Mouse (Mus musculus): ENCODE results near the gene Elane. TPM values are rescaled to one million over a fixed set of nuclear protein-coding genes. Genes with fewer than 3 reads are reported as not detected.

Gene Elane
- polyA plus RNA-seq (2015; fragmentation: Nextera tagmentation; extraction: Ambion mirVana), result 0.28 and 0.85 TPM in 2 replicates

DNA sequence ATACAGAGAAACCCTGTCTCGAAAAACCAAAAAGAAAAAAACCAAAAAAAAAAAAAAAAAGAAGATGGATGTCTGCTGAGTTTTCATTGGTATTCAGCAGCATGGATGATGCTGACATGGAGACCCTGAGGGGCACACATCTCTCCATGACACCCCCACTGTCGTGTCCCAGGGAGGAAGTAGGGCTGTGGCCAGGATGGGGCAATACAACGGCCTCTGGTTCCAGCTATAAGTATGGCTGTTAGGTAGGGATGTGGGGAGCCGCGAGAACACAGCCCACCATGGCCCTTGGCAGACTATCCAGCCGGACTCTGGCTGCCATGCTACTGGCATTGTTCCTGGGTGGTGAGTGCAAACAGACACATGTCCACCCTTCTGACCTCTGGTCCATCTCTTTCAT is at the start of gene Elane:
Elane (plus strand) TSS at position 194 of the 400 bp plus-strand sequence.
- Histone ChIP-seq H3K4me2 (replicated peaks) (no peak within 1 kb of the TSS), H3K4me3 (replicated peaks) (no peak within 1 kb of the TSS), H3K9ac (no peak within 1 kb of the TSS), H3K27ac (replicated peaks) (no peak within 1 kb of the TSS), H3K27me3 (peaks cover 7% of the 10 kb centered on the region; the same call in 1 of the 2 replicates), H3K4me1 (peaks cover 27% of the 10 kb centered on the region), H3K9me3 (replicated peaks) (no peaks in the 10 kb centered on the region), H3K36me3 (no peaks in the 10 kb centered on the region)
- ATAC-seq (ENCODE audit: insufficient number of reproducible peaks, low FRiP score, low TSS enrichment, low read depth), result no peak
- 78% methylated on average over 6 of the region's 6 CpGs for WGBS

DNA sequence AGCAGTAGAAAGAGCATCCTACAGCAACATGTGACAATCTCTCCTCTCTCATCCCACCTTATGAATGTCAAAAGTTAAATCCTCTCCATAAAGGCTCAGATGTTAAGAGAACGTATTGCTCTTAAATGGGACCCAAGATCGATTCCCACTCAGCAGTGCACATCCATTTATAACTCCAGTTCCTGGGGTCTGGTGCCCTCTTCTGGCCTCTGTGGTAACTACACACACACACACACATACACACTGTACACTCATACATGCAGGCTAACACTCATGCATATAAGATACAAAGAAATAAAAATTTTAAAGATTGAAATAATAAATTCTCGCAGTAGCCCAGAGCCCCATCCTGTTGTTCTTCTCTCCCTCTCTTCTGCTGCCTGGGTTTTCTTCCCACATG is 49.1 kb upstream of the Elane start:
- H3K9ac ChIP-seq, result no peak overlapping the region
- H3K27ac ChIP-seq (replicated peaks), result no peak overlapping the region
- ATAC-seq (ENCODE audit: insufficient number of reproducible peaks, low FRiP score, low TSS enrichment, low read depth), result no peak
- H3K36me3 ChIP-seq, result no peaks in the 10 kb centered on the region
- WGBS, result 90% methylated on average over 3 of the region's 3 CpGs
- H3K4me1 ChIP-seq, result peaks cover 20% of the 10 kb centered on the region; the same call in 1 of the 2 replicates
- H3K27me3 ChIP-seq, result no peaks in the 10 kb centered on the region
- H3K4me3 ChIP-seq (replicated peaks), result no peak overlapping the region
- no peak overlapping the region for H3K4me2 ChIP-seq (replicated peaks)
- H3K9me3 ChIP-seq (replicated peaks), result no peaks in the 10 kb centered on the region

GRCm38 (mm10) chr10:79838151-79838550 is 47.9 kb upstream of the Elane start:
- H3K36me3 ChIP-seq, result no peaks in the 10 kb centered on the region
- no peaks in the 10 kb centered on the region for H3K27me3 ChIP-seq
- no peak for ATAC-seq (ENCODE audit: insufficient number of reproducible peaks, low FRiP score, low TSS enrichment, low read depth)
- no peaks in the 10 kb centered on the region for H3K9me3 ChIP-seq (replicated peaks)
- no peak overlapping the region for H3K9ac ChIP-seq
- 46% methylated on average over 2 of the region's 2 CpGs for WGBS
- H3K4me1 ChIP-seq, result peaks cover 27% of the 10 kb centered on the region
- H3K4me2 ChIP-seq (replicated peaks), result no peak overlapping the region
- H3K4me3 ChIP-seq (replicated peaks), result no peak overlapping the region
- H3K27ac ChIP-seq (replicated peaks), result no peak overlapping the region

DNA sequence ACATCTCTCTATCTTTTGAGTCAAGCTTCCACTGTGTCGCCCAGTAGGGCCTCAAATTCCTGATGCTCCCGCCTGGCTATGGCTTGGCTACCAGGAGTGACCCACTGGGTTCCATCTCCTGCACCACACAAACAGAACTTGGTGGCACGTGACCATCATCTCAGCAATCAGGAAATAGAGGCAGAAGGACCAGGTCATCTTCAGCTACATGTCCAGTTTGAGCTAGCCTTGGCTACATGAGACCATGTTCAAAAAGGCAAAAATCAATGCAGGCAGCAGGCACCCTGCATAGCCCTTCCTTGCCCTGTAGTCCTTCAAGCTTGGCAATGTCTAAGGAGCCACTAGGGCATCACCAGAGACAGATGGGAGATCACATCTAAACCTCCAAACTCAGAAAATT is 46.0 kb upstream of the Elane start:
- Histone ChIP-seq H3K9ac (no peak overlapping the region), H3K4me1 (peaks cover 30% of the 10 kb centered on the region), H3K4me3 (replicated peaks) (peak overlapping the region; percentile 44; the same call in 1 of the 2 replicates), H3K36me3 (no peaks in the 10 kb centered on the region), H3K27me3 (no peaks in the 10 kb centered on the region), H3K4me2 (replicated peaks) (peak overlapping the region; percentile 65), H3K27ac (replicated peaks) (peak overlapping the region; percentile 97), H3K9me3 (replicated peaks) (no peaks in the 10 kb centered on the region)
- no peak for ATAC-seq (ENCODE audit: insufficient number of reproducible peaks, low FRiP score, low TSS enrichment, low read depth)
- WGBS, result 92% methylated on average over 3 of the region's 3 CpGs

DNA sequence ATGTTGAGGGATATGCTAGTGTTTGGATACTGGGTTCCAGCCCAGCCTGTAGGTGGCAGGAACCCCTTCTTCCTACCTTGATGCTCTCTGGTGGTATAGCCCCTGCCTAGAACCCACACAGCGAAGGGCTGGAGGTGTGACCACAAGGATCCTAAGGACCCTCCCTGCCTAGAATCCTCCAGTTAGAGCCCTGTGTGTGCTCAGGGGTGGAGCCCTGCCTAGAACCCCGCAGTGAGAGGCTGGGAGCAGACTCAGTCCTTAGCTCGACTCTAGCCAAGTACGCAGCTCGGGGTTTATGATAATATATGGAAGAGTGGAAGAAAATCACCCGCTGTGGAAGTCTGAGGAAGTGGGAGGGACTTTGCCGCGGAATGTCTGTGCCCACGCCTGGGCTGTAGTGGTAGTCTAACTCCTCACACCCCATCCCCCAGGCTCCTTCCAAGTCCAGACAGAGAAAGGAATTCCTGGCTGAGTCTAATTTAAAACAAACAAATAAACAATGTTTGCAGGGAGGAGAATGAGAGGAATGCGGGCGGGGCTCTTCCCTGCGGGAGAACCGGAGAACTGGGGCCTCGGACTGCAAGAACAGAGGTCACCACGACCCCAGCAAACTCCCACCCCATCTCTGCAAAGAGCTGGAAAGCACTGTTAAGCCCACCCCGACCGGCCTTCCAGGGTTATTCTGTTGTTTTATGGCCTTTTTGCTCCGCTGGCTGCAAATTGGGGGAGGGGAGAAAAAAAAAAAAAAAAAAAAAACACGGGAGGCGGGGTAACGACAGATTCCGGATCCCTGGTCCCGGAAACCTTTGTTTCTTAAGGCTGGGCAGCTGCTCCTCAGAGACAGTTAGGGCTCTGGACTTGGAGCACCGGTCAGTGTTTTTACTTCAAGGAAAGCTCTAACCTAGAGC is 45.1 kb upstream of the Elane start:
- Histone ChIP-seq H3K9ac (peak overlapping the region; percentile 26), H3K4me2 (replicated peaks) (peak overlapping the region; percentile 65), H3K27me3 (no peaks in the 10 kb centered on the region), H3K27ac (replicated peaks) (peak overlapping the region; percentile 97), H3K4me3 (replicated peaks) (peak overlapping the region; percentile 44), H3K9me3 (replicated peaks) (no peaks in the 10 kb centered on the region), H3K36me3 (no peaks in the 10 kb centered on the region), H3K4me1 (peaks cover 30% of the 10 kb centered on the region)
- WGBS, result under 1% methylated on average over 24 of the region's 24 CpGs
- peak; percentile 95 for ATAC-seq (ENCODE audit: insufficient number of reproducible peaks, low FRiP score, low TSS enrichment, low read depth)

- no peak overlapping the region for H3K4me2 ChIP-seq (replicated peaks)
- no peak overlapping the region for H3K9ac ChIP-seq
- H3K4me3 ChIP-seq (replicated peaks), result no peak overlapping the region
- no peaks in the 10 kb centered on the region for H3K36me3 ChIP-seq
- H3K4me1 ChIP-seq, result peaks cover 30% of the 10 kb centered on the region
- peak overlapping the region; percentile 1; the same call in 1 of the 2 replicates for H3K27ac ChIP-seq (replicated peaks)
- H3K27me3 ChIP-seq, result no peaks in the 10 kb centered on the region
- H3K9me3 ChIP-seq (replicated peaks), result no peaks in the 10 kb centered on the region
- no peak for ATAC-seq (ENCODE audit: insufficient number of reproducible peaks, low FRiP score, low TSS enrichment, low read depth)
- 66% methylated on average over 3 of the region's 3 CpGs for WGBS
Measured at GRCm38 (mm10) chr10:79842322-79842721, 43.7 kb upstream of the Elane start.

DNA sequence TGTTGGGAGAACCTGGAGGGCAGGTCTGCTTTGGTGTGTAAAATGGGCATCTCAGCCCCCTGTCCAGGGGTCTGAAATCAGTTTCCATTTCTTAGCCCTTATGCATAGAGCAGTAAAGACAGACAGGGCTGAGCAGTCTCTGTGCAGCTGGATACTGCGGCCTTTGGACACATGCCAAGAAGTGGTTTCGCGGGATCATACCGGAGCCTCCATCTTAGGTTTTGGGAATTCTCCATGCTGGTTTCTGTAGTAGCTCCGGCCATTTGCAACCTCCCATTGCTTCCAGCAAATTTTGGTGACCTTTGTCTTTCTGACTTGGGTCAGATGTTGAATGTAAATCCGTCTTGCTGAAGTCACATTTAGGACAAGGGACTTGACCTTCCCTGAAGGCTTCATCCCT is 42.6 kb upstream of the Elane start:
- H3K27ac ChIP-seq (replicated peaks), result no peak overlapping the region

GRCm38 (mm10) chr10:79846553-79846952 is 39.5 kb upstream of the Elane start:
- Histone ChIP-seq H3K36me3 (no peaks in the 10 kb centered on the region), H3K4me3 (replicated peaks) (no peak overlapping the region), H3K27me3 (no peaks in the 10 kb centered on the region), H3K27ac (replicated peaks) (no peak overlapping the region), H3K4me2 (replicated peaks) (no peak overlapping the region), H3K9me3 (replicated peaks) (no peaks in the 10 kb centered on the region), H3K4me1 (peaks cover 26% of the 10 kb centered on the region), H3K9ac (no peak overlapping the region)
- 54% methylated on average over 5 of the region's 5 CpGs for WGBS
- ATAC-seq (ENCODE audit: insufficient number of reproducible peaks, low FRiP score, low TSS enrichment, low read depth), result no peak

More for the DNA sequence above, 42.6 kb upstream of the Elane start:
- no peaks in the 10 kb centered on the region for H3K36me3 ChIP-seq
- H3K9me3 ChIP-seq (replicated peaks), result no peaks in the 10 kb centered on the region
- no peaks in the 10 kb centered on the region for H3K27me3 ChIP-seq
- WGBS, result 36% methylated on average over 6 of the region's 6 CpGs
- H3K4me3 ChIP-seq (replicated peaks), result no peak overlapping the region
- no peak overlapping the region for H3K4me2 ChIP-seq (replicated peaks)
- H3K4me1 ChIP-seq, result peaks cover 30% of the 10 kb centered on the region
- no peak overlapping the region for H3K9ac ChIP-seq
- ATAC-seq (ENCODE audit: insufficient number of reproducible peaks, low FRiP score, low TSS enrichment, low read depth), result no peak

DNA sequence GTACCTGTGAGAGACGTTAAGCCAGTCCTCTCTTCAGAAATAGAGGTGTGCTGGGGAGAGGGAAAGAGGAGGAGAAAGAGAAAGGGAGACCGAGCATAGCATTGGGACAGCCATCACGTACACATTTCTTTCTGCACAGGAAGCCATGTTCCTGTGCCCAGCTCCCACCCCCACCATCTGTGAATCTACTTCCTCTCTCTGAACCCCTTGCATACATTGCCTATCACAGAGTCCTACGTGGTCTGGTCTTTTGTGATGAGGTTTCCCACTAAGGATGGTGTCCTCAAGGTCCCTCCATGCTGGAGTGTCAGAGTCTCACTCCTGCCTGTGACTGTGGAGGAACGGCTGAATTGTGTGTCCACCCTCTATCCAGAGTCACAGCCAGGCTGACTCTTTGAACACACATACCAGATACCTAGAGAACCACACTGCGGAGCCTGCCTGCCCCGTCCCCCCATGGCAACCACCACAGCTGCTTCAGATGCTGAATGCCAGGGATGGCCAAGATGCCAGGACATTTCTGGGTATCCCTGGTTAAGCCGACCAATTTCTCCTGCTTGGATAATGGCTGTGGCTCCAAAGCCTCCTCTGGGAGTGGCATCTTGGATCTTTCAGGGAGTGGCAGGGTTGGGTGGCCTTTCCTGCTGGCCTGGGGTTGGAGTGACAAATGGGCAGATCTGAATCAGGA is 36.0 kb upstream of the Elane start:
- peak overlapping the region; percentile 41; the same call in 1 of the 2 replicates for H3K27ac ChIP-seq (replicated peaks)
- H3K4me3 ChIP-seq (replicated peaks), result no peak overlapping the region
- WGBS, result 79% methylated on average over 8 of the region's 8 CpGs

DNA sequence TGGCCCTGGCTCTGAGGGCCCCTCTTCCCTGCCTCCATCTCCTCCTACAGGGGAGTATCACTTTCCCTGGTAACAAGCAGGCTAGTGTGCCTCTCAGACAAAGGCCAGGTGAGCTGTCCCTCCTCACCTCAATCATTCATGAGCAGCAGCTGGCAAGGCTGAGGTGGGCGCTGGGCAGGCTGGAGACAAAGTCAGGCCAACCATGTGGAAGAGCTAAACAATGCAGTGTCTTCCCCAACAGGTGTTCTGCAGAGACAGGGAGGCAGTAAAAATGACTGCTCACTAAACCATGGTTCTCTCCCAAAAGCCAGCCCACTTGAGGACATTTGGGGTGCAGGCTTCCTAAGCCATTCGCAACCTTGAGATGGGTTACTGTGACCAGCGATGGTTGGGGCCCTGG is 34.4 kb upstream of the Elane start:
- no peak for ATAC-seq (ENCODE audit: insufficient number of reproducible peaks, low FRiP score, low TSS enrichment, low read depth)
- no peaks in the 10 kb centered on the region for H3K9me3 ChIP-seq (replicated peaks)
- H3K9ac ChIP-seq, result no peak overlapping the region
- peak overlapping the region; percentile 71 for H3K4me2 ChIP-seq (replicated peaks)
- peak overlapping the region; percentile 100 for H3K27ac ChIP-seq (replicated peaks)
- peaks cover 38% of the 10 kb centered on the region for H3K4me1 ChIP-seq
- no peaks in the 10 kb centered on the region for H3K27me3 ChIP-seq
- H3K4me3 ChIP-seq (replicated peaks), result 0 out of 2 replicates have a peak overlapping the region, but pooled peaks have one; percentile 97
- WGBS, result 53% methylated on average over 3 of the region's 3 CpGs
- peaks cover 4% of the 10 kb centered on the region; the same call in 1 of the 2 replicates for H3K36me3 ChIP-seq

More for the DNA sequence above, 36.0 kb upstream of the Elane start:
- Histone ChIP-seq H3K9me3 (replicated peaks) (no peaks in the 10 kb centered on the region), H3K27me3 (no peaks in the 10 kb centered on the region), H3K9ac (no peak overlapping the region), H3K36me3 (no peaks in the 10 kb centered on the region), H3K4me1 (peaks cover 29% of the 10 kb centered on the region), H3K4me2 (replicated peaks) (no peak overlapping the region)
- no peak for ATAC-seq (ENCODE audit: insufficient number of reproducible peaks, low FRiP score, low TSS enrichment, low read depth)

DNA sequence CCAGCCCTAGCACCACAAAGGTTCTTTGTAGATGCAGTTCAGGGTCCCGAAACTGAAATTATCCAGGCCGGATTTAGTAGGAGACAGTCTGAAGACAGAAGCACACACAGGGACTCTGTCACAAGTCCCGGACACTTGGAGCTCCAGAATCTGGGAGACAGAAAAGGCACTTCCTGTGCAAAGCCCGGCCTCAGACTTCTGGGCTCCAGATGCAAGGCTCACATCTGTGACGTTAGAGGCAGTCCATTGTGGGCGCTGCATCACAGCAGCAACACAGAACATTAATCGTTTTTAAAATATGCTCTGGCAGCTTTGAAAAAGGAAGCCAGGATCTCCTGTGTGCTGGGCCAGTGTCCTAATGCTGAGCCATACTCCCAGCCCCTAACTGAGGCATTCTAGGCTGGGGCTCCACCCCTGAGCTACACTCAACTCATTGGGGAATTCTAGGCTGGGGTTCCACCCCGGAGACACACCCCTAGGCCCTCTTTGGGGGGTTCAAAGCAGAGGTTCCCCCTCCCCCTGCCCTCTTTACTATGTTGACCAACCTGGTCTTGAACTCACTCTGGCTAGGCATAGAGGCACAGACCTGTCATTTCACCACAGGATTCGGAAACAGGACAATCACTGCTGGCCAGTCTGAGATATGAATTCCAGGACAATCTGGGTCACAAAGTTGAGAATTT is 33.8 kb upstream of the Elane start:
- H3K4me1 ChIP-seq, result peaks cover 44% of the 10 kb centered on the region
- no peak for ATAC-seq (ENCODE audit: insufficient number of reproducible peaks, low FRiP score, low TSS enrichment, low read depth)

More for the DNA sequence above, 33.8 kb upstream of the Elane start:
- peaks cover 10% of the 10 kb centered on the region; the same call in 1 of the 2 replicates for H3K36me3 ChIP-seq
- peak overlapping the region; percentile 97 for H3K4me3 ChIP-seq (replicated peaks)
- H3K9me3 ChIP-seq (replicated peaks), result no peaks in the 10 kb centered on the region
- H3K27ac ChIP-seq (replicated peaks), result peak overlapping the region; percentile 100
- 29% methylated on average over 9 of the region's 9 CpGs for WGBS
- no peak overlapping the region for H3K9ac ChIP-seq
- no peaks in the 10 kb centered on the region for H3K27me3 ChIP-seq
- peak overlapping the region; percentile 71 for H3K4me2 ChIP-seq (replicated peaks)
